Mouse (Mus musculus) frontal cortex, adult (tissue): Measurements from ENCODE around the gene Oxa1l.

Experiments
- ATAC-seq: cut with Nextera tagmentation; 2 replicates; pipeline ENCODE4 v1.9.2; 2017; ENCODE audit warnings: mild to moderate bottlenecking, moderate library complexity, mixed read lengths; ENCODE audit not compliant: low TSS enrichment

Gene Oxa1l

DNA sequence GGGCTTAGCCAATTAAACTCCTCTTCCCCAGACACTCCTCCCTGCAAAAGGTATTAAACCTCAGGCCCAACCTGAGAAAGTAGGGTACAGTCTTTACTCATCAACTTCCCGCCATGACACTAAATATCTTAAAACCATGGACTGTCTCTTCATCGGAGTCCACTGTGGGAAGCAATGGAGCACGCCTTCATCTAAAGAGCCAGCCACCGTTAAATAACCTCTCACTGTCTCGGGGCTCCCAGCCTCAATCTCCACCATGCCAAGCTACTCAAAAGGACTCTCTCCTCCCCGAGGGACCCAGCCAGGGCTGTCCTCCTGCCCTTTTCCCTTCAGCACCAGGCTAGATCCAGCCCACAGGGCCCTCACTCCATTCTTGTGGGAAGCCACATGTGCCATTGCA, 10.0 kb downstream of the Oxa1l start:
- ATAC-seq: no peak

DNA sequence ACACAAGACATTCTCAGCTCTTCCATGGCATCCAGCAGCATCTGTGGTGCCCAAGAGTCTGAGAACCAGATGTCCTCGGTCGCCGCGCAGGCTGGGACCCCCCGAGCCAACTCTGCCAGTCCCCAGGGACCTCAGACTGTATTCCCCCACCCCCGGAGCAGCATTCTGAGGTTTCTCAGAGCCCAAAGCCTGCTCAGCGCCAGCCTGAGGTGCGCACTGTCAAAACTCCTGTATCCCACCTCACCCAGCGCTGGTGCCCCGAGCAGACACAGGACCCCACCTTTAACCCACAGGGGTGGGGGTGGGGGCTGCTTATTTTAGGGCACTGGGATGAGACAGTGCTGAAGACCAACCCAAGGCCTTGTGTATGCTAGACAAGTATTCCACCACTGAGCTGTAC, 10.8 kb downstream of the Oxa1l start:
- no peak for ATAC-seq

- ATAC-seq: no peak
Measured at GRCm38 (mm10) chr14:54372923-54373322, 12.3 kb downstream of the Oxa1l start.

DNA sequence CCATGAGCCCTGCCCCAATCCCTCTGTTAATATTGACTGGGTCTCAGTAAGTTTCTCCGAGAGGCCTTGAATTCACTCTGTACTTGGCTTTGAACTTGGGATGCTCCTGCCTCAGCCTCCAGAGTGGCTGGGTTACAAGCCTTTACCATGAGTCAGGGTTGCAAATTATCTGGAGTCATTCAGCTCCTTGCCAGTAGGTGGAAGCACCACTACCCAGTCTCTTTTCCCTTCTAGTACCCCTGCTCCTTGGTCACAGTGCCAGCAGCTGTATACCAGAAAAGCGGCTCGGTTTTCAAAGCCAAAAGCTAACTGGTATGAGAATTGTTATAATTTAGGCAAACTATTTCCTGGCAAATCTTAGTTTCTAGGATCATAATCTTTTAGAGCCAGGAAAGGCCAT, 15.3 kb downstream of the Oxa1l start:
- no peak for ATAC-seq

DNA sequence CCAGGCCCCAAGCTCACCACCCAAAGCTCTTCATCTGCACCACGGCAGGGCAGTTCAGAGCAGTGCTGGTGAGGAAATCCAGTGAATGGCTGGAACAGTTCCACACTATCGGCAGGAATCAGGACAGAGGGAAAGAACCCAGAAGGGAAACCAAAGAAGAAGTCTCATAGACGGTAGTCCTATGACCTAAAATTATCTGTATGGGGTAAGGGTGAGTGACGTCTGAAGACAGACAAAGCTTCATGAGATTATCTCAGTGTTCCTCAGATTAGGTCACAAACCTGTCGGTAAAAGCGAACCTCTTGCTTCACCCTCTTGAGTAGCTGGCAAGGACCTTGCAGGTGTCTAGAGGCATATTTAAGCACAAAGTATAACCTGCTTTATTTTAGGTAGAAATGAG, 16.5 kb downstream of the Oxa1l start:
- no peak for ATAC-seq

DNA sequence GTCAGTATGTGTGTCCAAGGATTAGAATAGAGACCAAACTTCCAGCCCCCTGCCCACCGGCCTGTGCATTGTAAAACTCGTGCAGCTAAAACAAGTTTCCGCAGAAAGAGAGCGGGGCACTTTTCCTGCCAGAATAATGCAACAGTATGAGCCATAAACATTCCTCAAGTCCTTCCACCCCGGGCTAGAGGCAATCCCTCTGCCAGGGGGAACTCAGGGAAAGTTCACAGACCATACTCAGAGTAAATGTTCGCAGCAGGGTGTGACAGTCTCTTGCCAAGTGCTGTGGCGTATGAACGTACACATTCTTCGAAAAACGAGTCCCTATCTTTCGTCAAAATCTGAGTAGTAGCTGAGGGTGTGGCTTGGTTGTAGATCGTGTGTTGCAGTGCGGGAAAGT, 18.9 kb downstream of the Oxa1l start:
- ATAC-seq: no peak

- no peak for ATAC-seq
Measured at GRCm38 (mm10) chr14:54380616-54381015, 20.0 kb downstream of the Oxa1l start.

DNA sequence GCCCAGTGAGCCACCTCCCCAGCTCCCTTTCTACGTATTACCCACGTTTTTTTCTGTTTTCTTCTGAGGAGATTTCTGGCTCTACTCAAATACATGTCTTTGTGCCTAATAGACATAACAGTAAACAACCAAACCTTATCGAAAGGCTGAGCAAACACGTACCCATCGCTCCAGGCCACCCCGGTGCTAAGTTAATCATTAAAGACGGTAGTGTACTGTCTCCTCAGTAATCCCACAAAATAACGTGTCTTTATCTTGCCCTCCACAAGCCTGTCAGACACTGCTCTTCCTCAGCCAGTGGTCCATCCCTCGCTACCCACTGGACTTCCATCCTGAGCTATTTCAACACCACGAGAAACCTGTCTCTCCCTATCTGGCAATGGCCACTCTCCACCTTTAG, 21.2 kb downstream of the Oxa1l start:
- no peak for ATAC-seq

DNA sequence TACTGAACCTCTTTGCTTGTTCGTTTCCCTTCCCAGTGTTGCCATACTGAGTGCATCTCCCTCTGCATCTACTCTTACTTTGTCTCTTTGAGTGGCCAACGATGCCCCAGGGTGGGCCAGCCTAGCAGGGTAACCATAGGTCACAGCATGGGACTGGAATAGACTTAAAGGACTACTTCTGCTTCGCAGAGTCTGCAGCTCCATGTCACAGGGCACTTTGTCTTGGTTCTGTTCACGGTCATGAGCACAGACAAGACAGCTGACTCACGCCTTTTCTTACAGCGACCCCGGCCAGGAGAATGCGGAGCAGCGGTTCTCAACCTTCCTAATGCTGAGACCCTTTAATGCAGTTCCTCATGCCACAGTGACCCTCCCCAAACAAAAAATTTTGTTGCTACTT, 22.0 kb downstream of the Oxa1l start:
- no peak for ATAC-seq

DNA sequence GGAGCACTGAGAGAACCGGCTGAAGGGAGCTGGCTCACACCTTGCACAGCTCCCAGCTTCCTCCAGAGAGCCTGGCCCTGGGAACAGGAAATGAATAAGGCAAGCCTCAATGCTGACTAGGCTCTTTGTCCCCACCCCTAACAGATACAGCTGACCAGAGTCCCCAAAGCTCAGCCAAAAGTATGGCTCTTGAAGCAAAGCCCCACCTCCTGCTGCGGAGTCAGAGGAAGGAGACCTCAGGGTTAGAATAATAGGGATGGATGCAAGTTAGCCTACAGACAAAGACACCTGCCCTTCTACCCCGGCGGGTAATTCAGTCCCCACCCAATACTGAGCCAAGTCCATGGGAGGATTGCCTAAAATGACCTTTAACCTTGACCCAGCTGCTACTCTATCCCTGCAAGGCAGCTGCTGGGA, 22.7 kb downstream of the Oxa1l start:
- ATAC-seq: no peak

DNA sequence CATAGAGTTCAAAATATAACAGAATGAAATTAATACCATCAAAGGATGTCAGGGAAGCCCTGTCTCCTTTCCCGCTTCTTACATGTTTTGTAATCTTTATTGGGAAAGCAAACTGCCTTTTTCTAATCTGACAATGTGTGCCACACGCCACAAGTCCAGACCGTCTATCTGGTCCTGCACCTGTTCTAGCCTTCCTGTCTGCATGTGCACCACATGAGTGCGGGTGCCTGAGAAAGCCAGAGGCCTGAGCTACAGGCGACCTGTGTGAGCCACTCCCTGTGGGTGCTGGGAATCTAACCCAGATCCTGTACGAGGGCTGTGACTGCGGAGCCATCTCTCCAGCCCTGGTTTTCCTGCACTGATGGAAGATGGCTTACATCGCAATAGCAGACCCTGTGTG, 23.8 kb downstream of the Oxa1l start:
- ATAC-seq: no peak

GRCm38 (mm10) chr14:54385968-54386618, 25.5 kb downstream of the Oxa1l start:
- ATAC-seq: no peak

- ATAC-seq: no peak
Measured at GRCm38 (mm10) chr14:54387546-54387945, 26.9 kb downstream of the Oxa1l start.

DNA sequence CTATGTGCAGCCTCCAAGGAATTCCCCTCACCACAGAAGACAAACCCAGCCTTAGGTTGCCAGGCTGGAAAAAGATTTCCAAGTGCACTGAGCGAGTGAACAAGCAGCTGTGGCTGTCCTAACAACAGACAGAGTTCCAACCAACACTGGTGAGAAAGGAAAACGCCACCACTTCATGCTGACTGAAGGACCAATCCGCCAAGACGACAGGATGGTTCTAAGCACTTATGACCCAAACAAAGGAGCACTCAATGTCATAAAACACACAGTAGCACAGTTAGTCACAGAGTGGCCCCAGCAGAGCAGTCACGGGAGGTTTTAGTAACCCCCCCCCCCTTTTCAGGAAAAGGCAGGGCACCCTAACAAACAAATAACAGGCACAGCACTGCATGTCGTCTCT, 30.2 kb downstream of the Oxa1l start:
- no peak for ATAC-seq

DNA sequence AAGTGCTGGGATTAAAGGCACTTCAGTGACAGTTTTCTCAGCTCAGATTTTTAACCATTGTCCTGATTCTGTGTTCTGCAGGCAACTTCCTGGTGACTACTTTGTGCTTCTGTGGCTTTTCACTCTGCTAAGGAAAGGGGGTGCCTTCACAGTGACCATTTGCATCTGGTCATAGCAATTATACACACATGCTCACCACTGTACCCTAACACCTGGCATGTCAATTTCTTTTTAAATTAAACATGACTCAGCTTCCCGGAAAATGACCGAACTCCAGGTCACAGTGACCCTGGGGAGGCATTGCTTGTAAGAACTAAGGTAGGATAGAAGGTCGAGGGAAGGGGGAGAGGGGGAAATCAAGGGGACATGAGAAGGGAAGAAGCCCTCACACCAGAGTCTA, 33.2 kb downstream of the Oxa1l start:
- no peak for ATAC-seq

DNA sequence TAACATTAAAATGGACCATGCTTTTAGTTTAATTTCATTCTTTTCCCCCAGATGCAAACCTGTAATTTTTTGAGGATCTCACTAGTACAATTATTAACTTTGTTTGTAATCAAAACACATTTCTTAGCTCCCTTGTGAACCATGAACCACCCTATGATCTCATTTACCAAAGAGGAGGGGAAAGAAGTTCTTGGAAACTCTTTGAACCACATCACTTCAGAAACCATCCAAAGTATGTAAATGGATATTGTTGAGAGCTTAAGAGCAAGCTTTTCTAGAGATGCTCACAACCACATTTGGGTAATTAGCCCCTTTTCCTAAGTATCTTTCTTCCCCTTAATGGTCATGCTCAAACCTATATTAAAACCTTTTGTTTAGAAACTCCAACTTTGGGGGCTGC, 33.7 kb downstream of the Oxa1l start:
- ATAC-seq: no peak

DNA sequence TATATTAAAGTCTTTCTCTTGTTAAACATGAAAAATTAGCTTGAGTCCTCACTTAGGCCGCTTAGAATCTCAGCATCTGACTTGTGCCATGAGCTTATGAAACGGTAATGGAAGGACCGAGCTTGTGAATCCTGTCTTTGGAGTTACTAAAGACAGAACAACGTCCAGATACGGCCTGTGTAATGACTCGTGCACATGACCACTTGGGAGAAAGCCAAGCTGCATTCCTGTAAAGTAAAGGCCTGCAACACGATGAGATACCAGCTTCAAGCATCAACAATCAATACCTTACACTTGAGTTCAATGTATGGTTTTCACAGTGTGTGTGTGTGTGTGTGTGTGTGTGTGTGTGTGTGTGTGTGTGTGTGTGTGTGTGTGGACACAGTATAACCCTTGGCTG, 36.1 kb downstream of the Oxa1l start:
- no peak for ATAC-seq

DNA sequence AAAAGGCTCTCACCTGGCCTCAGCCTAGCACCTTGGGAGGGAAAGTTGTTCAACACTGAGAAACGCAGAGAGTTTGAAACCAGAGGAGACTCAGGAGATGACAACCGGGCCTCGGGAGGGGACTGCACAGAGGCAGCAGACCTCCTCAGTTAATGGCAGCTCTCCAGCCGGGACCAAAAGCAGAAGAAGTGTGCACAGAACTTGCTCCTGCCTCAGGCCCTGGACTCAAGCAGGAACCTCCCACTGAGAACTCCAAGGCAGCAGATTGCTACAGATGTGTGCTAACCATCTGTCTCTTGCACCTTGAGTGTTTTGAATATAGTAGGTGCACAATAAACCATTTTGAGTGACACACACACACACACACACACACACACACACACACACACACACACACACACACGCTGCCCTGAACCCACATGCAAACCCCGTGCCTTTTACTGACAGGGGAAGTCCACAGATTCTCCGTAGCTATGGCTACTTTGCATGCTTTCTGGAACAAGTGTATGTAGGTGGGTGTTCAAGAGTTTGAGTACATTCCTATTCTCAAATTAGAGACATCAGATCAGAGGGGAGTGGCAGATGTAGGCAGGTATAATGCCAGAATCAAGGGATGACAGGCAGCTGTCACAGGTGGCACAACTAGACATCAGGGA, 37.4 kb downstream of the Oxa1l start:
- ATAC-seq: no peak

DNA sequence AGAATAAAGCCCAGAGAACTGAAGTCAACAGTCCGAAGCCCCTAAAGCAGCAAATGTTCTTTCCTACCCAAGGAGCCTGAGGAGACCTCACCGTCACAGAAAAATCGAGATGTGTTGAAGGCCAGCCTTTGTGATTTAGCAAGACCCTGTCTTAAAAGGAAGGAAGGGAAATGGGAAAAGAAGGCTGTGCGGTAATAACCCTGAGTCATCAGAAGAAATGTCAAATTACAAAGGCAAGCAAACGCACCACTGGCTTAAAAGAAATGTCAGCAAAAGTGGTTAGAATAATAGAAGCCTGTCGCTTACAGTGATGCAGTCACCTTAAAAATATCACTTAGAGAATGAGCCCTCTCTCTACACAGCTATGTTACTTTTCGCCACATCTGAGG, 37.9 kb downstream of the Oxa1l start:
- ATAC-seq: no peak

DNA sequence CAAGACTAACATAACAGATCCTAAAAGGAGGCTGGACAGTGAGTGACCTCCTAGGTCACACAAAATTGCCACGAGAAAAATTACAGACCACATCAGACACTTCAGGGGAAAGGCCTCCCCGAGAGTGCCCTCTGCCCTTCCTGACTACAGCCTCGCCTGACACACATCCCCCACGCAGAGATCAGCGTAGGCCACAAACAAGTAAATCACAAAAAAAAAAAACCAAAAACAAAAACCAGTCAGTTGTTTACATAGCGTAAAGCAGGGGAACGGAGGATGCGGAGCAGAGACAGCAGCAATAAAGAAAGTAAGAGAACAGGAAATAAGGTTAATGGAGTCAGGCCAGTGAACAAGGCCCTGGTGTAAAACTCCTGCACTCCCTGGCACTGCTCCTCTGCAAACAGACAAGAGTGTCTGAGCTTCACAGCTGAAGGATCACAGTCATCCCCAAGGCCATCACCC, 38.3 kb downstream of the Oxa1l start:
- ATAC-seq: no peak

- no peak for ATAC-seq
Measured at GRCm38 (mm10) chr14:54401723-54402122, 41.1 kb downstream of the Oxa1l start.

DNA sequence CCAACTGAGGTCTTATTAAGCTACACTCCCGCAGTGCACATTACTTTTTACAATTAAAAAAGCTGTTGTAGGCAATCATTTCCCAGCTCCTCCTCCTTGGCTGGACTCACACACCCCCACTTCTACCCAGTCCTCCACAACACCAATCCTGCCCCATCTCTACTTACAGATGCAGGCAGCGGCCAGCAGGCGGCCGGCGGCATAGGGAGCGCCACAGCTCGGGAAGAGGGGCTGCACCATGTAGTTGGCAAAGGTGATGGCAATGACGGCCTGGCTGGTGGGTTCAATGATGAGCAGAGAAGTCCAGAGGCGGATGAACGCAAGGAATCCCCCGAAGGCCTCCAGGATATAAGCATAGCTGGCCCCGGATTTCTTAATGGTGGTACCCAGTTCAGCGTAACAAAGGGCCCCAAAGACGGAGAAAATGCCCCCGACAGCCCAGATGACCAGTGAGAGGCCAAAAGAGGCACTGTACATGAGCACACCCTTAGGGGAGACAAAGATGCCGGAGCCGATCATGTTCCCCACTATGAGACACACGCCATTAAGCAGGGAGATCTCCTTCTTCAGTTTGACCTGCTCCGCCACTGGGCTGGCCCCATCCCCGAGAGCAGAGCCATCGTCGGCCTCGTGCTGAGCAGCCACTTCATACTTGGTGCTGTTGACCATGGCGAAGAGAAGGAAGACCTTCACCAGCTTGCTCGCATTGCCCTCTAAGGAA, 47.9 kb downstream of the Oxa1l start:
- ATAC-seq: no peak

- ATAC-seq: no peak
Measured at GRCm38 (mm10) chr14:54409057-54409645, 48.5 kb downstream of the Oxa1l start.
